Mouse (Mus musculus): ENCODE data around the gene Serpini1. TPM values are rescaled to one million over a fixed set of nuclear protein-coding genes. Genes with fewer than 3 reads are reported as not detected.

The Serpini1 gene
- total and polyA plus RNA-seq, 3 experiments: 1.1 to 2.5 (median 1.2) TPM

DNA sequence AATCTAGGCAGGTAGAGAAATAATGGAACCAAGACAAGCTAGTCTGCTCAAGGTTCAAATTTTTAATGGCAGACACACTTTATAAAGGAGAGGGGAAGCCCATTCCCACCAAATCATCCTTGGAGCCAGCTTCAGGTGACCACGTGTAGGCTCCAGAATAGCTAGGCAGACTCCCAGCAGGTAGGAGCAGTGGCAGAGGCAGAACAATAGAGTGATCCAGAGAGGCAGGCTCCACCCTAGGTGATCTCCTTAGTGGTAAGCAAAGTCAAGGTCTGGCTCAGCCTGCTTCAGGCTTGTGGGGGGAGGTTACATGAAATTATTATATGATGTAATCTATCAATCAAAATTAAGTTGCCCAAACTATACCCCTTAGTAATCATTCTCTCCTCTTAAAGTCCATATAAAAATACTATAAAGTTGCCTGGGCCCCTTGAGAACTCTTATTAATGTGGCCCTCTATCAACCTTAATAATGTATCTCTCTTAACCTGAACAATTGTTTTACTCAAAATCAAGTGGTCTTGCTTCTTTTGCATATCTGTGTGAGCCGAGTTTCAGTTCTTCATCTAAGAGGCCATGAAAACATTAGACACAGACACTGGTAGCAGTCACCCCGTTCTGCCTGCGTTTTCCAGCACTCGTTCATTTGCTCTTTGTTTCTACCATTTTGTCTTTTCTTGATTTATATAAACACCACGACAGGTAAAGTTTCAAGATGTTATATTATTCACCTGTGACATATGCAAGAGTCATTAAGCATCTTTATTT is 98.4 kb downstream of the Serpini1 start:
- in situ Hi-C loops (cut with MboI; ENCODE audit: low pct_ligation_motif_present, low pct_unique_long_range_greater_than_20kb, low sequenced_read_pairs): no loop called here
- no peak overlapping the region for H3K27ac ChIP-seq (ENCODE audit: insufficient read depth, low read depth)
- H3K9me3 ChIP-seq (replicated peaks; ENCODE audit: low read length): no peaks in the 10 kb centered on the region
- dilution Hi-C loops (cut with MboI; ENCODE audit: extremely low pct_ligation_motif_present, extremely low pct_unique_long_range_greater_than_20kb, low sequenced_read_pairs): no loop called here
- H3K9ac ChIP-seq (ENCODE audit: insufficient read depth, low read depth): no peak overlapping the region
- no peak overlapping the region for H3K4me3 ChIP-seq (replicated peaks in 1 of 3; ENCODE audit: low read depth in 2 of 3, low read length in 2 of 3, poor library complexity in 1 of 3)
- H3K36me3 ChIP-seq (replicated peaks in 1 of 2; ENCODE audit: control insufficient read depth in 1 of 2, insufficient read depth in 1 of 2, low read length in 1 of 2): no peaks in the 10 kb centered on the region
- no peaks in the 10 kb centered on the region for H3K79me2 ChIP-seq (replicated peaks; ENCODE audit: control insufficient read depth, extremely low read depth, insufficient read depth, poor library complexity, severe bottlenecking)
- TF ChIP-seq ZC3H11A (IDR thresholded peaks at IDR 0.05; ENCODE audit: low read depth, low read length) (no peak), MEF2A (IDR thresholded peaks at IDR 0.05; ENCODE audit: borderline replicate concordance, low read depth, low read length) (no peak), SIN3A (IDR thresholded peaks at IDR 0.05; ENCODE audit: low read length) (no peak), NRF1 (IDR thresholded peaks at IDR 0.05; ENCODE audit: low read depth, low read length) (no peak), E2F4 (IDR thresholded peaks at IDR 0.05; ENCODE audit: insufficient replicate concordance, low read depth, low read length) (no peak), HCFC1 (IDR thresholded peaks at IDR 0.05; ENCODE audit: low read depth, low read length) (no peak), MAX (IDR thresholded peaks at IDR 0.05; ENCODE audit: low read length) (no peak), ZKSCAN1 (IDR thresholded peaks at IDR 0.05; ENCODE audit: borderline replicate concordance, low read depth, low read length) (no peak), IRF4 (IDR thresholded peaks at IDR 0.05; ENCODE audit: low read depth, low read length) (peak; percentile 67), EP300 (IDR thresholded peaks at IDR 0.05; ENCODE audit: low read length) (peak; percentile 38; the same call in 1 of the 2 replicates), RAD21 (IDR thresholded peaks at IDR 0.05; ENCODE audit: low read depth, low read length) (no peak), MXI1 (IDR thresholded peaks at IDR 0.05; ENCODE audit: low read depth, low read length) (no peak), ZMIZ1 (IDR thresholded peaks at IDR 0.05; ENCODE audit: low read depth, low read length) (no peak), SMC3 (IDR thresholded peaks at IDR 0.05; ENCODE audit: low read depth, low read length) (no peak), BHLHE40 (IDR thresholded peaks at IDR 0.05; ENCODE audit: low read depth, low read length) (no peak)
- H3K4me2 ChIP-seq (ENCODE audit: insufficient read depth, low read depth, poor library complexity, severe bottlenecking): no peak overlapping the region
- peak; percentile 43 for DNase-seq (ENCODE audit: extremely low read depth)
- H3K4me1 ChIP-seq (ENCODE audit: control insufficient read depth in 1 of 2, insufficient read depth in 2 of 2): peaks cover 0 to 10% of the 10 kb centered on the region in 2 experiments; a peak in 2 of 4 replicates
- no peaks in the 10 kb centered on the region for H3K27me3 ChIP-seq (replicated peaks)

DNA sequence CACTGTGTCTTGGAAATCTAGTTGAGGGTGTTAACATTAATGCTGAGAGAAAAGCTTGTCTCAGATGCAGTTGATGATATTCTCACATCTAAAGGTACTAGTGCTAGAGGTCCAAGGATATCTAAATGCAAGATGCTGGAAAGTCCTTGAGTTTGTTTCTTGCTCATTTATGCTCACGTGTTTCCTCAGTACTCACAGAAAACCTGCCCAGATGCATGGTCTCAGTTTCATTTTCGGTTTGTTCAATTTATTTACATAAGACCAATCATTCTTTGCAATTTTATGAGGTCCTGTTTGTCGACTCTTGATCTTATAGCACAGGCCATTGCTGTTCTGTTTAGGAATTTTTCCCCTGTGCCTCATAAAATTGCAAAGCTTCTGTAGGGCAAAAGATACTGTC is 109.6 kb downstream of the Serpini1 start:
- H3K36me3 ChIP-seq (replicated peaks in 1 of 2; ENCODE audit: control insufficient read depth in 1 of 2, insufficient read depth in 1 of 2, low read length in 1 of 2): no peaks in the 10 kb centered on the region
- no peaks in the 10 kb centered on the region for H3K9me3 ChIP-seq (replicated peaks; ENCODE audit: low read length)
- no peaks in the 10 kb centered on the region for H3K79me2 ChIP-seq (replicated peaks; ENCODE audit: control insufficient read depth, extremely low read depth, insufficient read depth, poor library complexity, severe bottlenecking)
- TF ChIP-seq IRF4 (IDR thresholded peaks at IDR 0.05; ENCODE audit: low read depth, low read length) (0 out of 2 replicates have a peak, but pooled peaks have one; percentile 41), BHLHE40 (IDR thresholded peaks at IDR 0.05; ENCODE audit: low read depth, low read length) (peak; percentile 86), NRF1 (IDR thresholded peaks at IDR 0.05; ENCODE audit: low read depth, low read length) (no peak), EP300 (IDR thresholded peaks at IDR 0.05; ENCODE audit: low read length) (0 out of 2 replicates have a peak, but pooled peaks have one; percentile 7)
- H3K4me3 ChIP-seq (replicated peaks in 1 of 3; ENCODE audit: low read depth in 2 of 3, low read length in 2 of 3, poor library complexity in 1 of 3): no peak overlapping the region
- peak; percentile 26 for DNase-seq (ENCODE audit: extremely low read depth)
- no peak overlapping the region for H3K4me2 ChIP-seq (ENCODE audit: insufficient read depth, low read depth, poor library complexity, severe bottlenecking)
- no peak overlapping the region for H3K27ac ChIP-seq (ENCODE audit: insufficient read depth, low read depth)
- H3K27me3 ChIP-seq (replicated peaks): no peaks in the 10 kb centered on the region
- dilution Hi-C loops (cut with MboI; ENCODE audit: extremely low pct_ligation_motif_present, extremely low pct_unique_long_range_greater_than_20kb, low sequenced_read_pairs): no loop called here
- in situ Hi-C loops (cut with MboI; ENCODE audit: low pct_ligation_motif_present, low pct_unique_long_range_greater_than_20kb, low sequenced_read_pairs): no loop called here
- H3K4me1 ChIP-seq (ENCODE audit: control insufficient read depth in 1 of 2, insufficient read depth in 2 of 2): no peaks in the 10 kb centered on the region; a peak in 1 of 4 replicates
- no peak overlapping the region for H3K9ac ChIP-seq (ENCODE audit: insufficient read depth, low read depth)

Data from CH12.LX (cell line).